Mouse (Mus musculus): ENCODE data around the gene Lrrc3b. TPM values are rescaled to one million over a fixed set of nuclear protein-coding genes. Genes with fewer than 3 reads are reported as not detected.

The Lrrc3b gene
- polyA plus RNA-seq, 1 experiment from 2014 or later = 3.6 TPM

DNA sequence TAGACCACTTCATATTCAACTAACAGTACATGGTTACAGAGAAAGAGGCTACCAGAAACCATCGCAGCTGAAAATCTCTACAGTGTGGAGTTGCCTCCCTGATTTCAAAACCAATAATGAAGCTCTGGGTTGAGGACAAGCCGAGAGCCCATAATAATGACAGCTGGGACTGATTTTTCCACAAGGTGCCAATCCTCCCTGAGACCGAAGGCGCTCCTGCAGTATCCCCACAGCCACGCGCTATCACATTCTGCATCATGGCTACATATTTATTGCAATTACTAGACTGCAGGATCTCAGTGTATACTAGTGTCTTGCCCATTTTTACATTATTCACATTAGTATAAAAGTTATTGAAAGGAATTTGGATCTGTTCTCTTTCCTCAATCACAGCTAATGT lies 73.7 kb downstream of the Lrrc3b start:
- Histone ChIP-seq H3K27ac (replicated peaks; ENCODE audit: low read depth, low read length) (no peak overlapping the region), H3K4me1 (ENCODE audit: control insufficient read depth, insufficient read depth, low read length) (no peaks in the 10 kb centered on the region), H3K9me3 (ENCODE audit: control insufficient read depth, low read length) (no peaks in the 10 kb centered on the region), H3K27me3 (replicated peaks; ENCODE audit: control insufficient read depth, insufficient read depth, low read length) (no peaks in the 10 kb centered on the region), H3K36me3 (ENCODE audit: control insufficient read depth, insufficient read depth, low read length) (no peaks in the 10 kb centered on the region), H3K4me3 (ENCODE audit: low read depth, low read length) (no peak overlapping the region), H3K4me2 (ENCODE audit: low read depth, low read length) (no peak overlapping the region), H3K9ac (ENCODE audit: low read depth, low read length) (no peak overlapping the region)
- no peak for DNase-seq (ENCODE audit: low spot score)
- 92% methylated on average over 6 of the region's 6 CpGs for WGBS
- no peak for ATAC-seq (ENCODE audit: low read depth)

DNA sequence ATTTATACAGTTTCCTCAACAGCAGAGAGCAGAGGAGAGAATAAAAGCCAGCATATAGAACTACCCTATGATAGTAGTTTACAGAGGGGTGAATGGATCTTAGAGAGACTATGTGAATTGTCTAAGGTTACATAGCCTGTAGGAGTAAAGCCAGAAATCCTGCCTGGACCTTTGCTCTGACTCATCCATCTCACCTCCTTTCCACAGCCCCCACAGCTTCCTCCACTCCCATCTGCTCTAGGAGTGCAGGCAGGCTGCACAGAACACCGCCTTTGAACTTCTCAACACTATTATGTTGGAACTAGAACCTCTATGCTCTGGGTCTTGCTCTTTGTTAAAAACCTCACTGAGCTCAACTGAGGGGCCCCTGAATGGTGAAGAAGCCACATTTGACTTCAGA lies 78.9 kb downstream of the Lrrc3b start:
- Histone ChIP-seq H3K4me2 (ENCODE audit: low read depth, low read length) (no peak overlapping the region), H3K36me3 (ENCODE audit: control insufficient read depth, insufficient read depth, low read length) (no peaks in the 10 kb centered on the region)
- WGBS = 92% methylated on average over 1 of the region's 1 CpGs

DNA sequence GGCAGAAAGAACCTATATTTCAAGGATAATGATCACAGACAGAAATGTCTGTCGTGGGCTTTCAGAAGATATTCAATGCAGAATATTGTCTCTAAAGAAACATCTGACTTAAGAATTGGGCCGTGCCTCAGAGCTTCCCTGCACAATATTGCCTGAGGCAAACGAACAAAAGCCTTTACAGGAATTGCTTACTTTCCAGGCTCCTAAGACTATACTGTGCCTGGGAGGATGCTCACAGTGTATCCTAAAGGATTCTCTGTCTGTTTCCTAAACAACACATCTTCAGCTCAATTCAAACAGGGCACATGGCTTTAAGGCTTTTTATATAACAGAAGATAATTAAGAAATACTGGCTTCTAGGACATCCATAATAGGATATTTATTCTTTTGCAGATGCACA lies 79.7 kb downstream of the Lrrc3b start:
- Histone ChIP-seq H3K27ac (replicated peaks; ENCODE audit: low read depth, low read length) (no peak overlapping the region), H3K4me3 (ENCODE audit: low read depth, low read length) (no peak overlapping the region), H3K4me2 (ENCODE audit: low read depth, low read length) (no peak overlapping the region), H3K36me3 (ENCODE audit: control insufficient read depth, insufficient read depth, low read length) (no peaks in the 10 kb centered on the region), H3K4me1 (ENCODE audit: control insufficient read depth, insufficient read depth, low read length) (no peaks in the 10 kb centered on the region), H3K9me3 (ENCODE audit: control insufficient read depth, low read length) (no peaks in the 10 kb centered on the region), H3K9ac (ENCODE audit: low read depth, low read length) (no peak overlapping the region), H3K27me3 (replicated peaks; ENCODE audit: control insufficient read depth, insufficient read depth, low read length) (no peaks in the 10 kb centered on the region)
- DNase-seq (ENCODE audit: low spot score) (no peak), ATAC-seq (ENCODE audit: low read depth) (no peak)
- WGBS = 59% methylated on average over 3 of the region's 3 CpGs

More for the DNA sequence above, 78.9 kb downstream of the Lrrc3b start:
- H3K9ac ChIP-seq (ENCODE audit: low read depth, low read length) = no peak overlapping the region
- H3K9me3 ChIP-seq (ENCODE audit: control insufficient read depth, low read length) = no peaks in the 10 kb centered on the region
- no peak overlapping the region for H3K27ac ChIP-seq (replicated peaks; ENCODE audit: low read depth, low read length)
- ATAC-seq (ENCODE audit: low read depth) (no peak), DNase-seq (ENCODE audit: low spot score) (no peak)
- H3K4me1 ChIP-seq (ENCODE audit: control insufficient read depth, insufficient read depth, low read length) = no peaks in the 10 kb centered on the region
- no peak overlapping the region for H3K4me3 ChIP-seq (ENCODE audit: low read depth, low read length)
- no peaks in the 10 kb centered on the region for H3K27me3 ChIP-seq (replicated peaks; ENCODE audit: control insufficient read depth, insufficient read depth, low read length)

DNA sequence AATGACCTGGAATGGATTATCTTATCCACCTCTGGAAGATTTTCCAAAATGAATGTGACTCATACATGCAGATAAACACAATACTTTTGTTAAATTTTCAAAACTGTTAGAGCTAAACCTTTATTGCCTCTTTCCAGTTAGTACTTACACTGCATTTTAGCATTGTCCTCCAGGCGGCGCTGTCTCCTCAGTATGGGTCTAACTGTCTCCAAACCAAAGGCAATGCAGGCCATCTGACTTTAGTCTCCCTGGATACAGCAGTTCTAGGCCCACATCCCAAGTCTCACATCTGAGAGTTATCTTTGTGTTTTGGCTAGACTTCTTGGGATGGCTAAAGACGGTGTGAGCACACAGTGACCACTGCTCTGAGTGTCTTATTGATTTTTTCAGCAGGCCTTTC lies 83.3 kb downstream of the Lrrc3b start:
- Histone ChIP-seq H3K27me3 (replicated peaks; ENCODE audit: control insufficient read depth, insufficient read depth, low read length) (no peaks in the 10 kb centered on the region), H3K4me3 (ENCODE audit: low read depth, low read length) (no peak overlapping the region), H3K36me3 (ENCODE audit: control insufficient read depth, insufficient read depth, low read length) (no peaks in the 10 kb centered on the region), H3K4me1 (ENCODE audit: control insufficient read depth, insufficient read depth, low read length) (no peaks in the 10 kb centered on the region), H3K27ac (replicated peaks; ENCODE audit: low read depth, low read length) (no peak overlapping the region), H3K9ac (ENCODE audit: low read depth, low read length) (no peak overlapping the region), H3K9me3 (ENCODE audit: control insufficient read depth, low read length) (no peaks in the 10 kb centered on the region), H3K4me2 (ENCODE audit: low read depth, low read length) (no peak overlapping the region)
- peak; percentile 62 for DNase-seq (ENCODE audit: low spot score)
- 17% methylated on average over 3 of the region's 3 CpGs for WGBS
- ATAC-seq (ENCODE audit: low read depth) = no peak

DNA sequence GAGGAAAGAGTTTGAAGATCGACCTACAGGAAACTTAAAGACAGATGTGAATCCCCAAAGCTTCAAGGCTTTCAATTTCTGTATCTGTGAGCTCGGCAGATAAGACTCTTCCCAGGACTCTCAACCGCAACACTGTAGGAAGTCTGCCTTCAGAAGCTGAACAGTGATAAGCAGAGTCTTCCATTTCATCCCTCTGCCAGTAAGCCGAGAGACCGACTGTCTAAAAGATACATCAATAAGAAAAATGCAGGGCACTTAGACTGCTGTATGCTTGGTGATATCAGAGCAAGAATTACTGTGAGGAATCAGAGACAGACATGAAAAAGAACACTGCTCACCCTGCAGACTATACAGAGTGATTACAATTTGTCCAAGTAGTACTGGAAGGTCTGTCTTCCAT lies 84.5 kb downstream of the Lrrc3b start:
- ATAC-seq (ENCODE audit: low read depth) (no peak), DNase-seq (ENCODE audit: low spot score) (no peak)
- no peaks in the 10 kb centered on the region for H3K9me3 ChIP-seq (ENCODE audit: control insufficient read depth, low read length)
- no peaks in the 10 kb centered on the region for H3K27me3 ChIP-seq (replicated peaks; ENCODE audit: control insufficient read depth, insufficient read depth, low read length)
- no peak overlapping the region for H3K4me2 ChIP-seq (ENCODE audit: low read depth, low read length)
- no peak overlapping the region for H3K9ac ChIP-seq (ENCODE audit: low read depth, low read length)
- 62% methylated on average over 5 of the region's 5 CpGs for WGBS
- no peak overlapping the region for H3K4me3 ChIP-seq (ENCODE audit: low read depth, low read length)
- no peaks in the 10 kb centered on the region for H3K36me3 ChIP-seq (ENCODE audit: control insufficient read depth, insufficient read depth, low read length)
- no peaks in the 10 kb centered on the region for H3K4me1 ChIP-seq (ENCODE audit: control insufficient read depth, insufficient read depth, low read length)
- no peak overlapping the region for H3K27ac ChIP-seq (replicated peaks; ENCODE audit: low read depth, low read length)

DNA sequence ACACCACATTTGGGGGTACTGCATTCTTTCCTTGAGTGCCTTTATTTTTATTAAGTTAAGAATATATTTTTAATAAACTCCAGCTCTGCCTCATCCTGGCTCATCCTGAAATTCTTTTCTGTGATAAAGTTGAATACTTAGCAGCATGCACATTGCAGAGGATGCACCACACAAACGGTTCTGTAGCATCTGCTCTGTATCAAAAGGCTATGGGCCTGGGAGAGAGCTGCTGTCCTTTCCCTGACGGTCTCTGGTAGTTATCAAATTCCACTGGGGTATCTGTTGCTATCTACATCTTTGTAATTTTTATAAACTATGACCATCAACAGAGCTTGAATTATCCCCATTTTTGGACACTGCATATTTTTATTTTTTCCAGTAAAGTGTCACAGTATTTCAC lies 105.7 kb downstream of the Lrrc3b start:
- H3K27me3 ChIP-seq (replicated peaks; ENCODE audit: control insufficient read depth, insufficient read depth, low read length) = no peaks in the 10 kb centered on the region
- H3K9me3 ChIP-seq (ENCODE audit: control insufficient read depth, low read length) = no peaks in the 10 kb centered on the region
- H3K4me3 ChIP-seq (ENCODE audit: low read depth, low read length) = no peak overlapping the region
- WGBS = 51% methylated on average over 2 of the region's 2 CpGs
- DNase-seq (ENCODE audit: low spot score) (no peak), ATAC-seq (ENCODE audit: low read depth) (no peak)
- no peak overlapping the region for H3K4me2 ChIP-seq (ENCODE audit: low read depth, low read length)
- no peaks in the 10 kb centered on the region for H3K36me3 ChIP-seq (ENCODE audit: control insufficient read depth, insufficient read depth, low read length)
- no peak overlapping the region for H3K9ac ChIP-seq (ENCODE audit: low read depth, low read length)
- no peak overlapping the region for H3K27ac ChIP-seq (replicated peaks; ENCODE audit: low read depth, low read length)
- no peaks in the 10 kb centered on the region for H3K4me1 ChIP-seq (ENCODE audit: control insufficient read depth, insufficient read depth, low read length)

DNA sequence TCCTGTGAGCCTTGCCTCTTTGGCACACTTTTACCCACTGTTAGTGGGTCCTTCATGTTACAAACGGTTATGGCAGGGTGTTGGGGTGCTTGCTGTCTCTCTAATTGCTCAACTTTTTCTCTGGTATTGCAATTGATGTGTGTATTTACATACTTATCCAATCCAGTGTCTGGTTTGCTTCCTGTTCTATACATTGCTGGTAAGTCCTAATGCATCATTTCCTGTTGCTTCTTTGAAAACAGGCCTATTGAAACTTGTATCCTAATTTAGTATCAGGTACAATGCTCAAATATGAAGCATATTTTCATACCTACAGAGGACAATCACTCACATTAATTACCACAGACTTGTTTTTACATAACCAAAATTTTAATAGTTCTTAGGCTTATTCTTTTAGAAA lies 107.4 kb downstream of the Lrrc3b start:
- no peak overlapping the region for H3K27ac ChIP-seq (replicated peaks; ENCODE audit: low read depth, low read length)
- no peak for ATAC-seq (ENCODE audit: low read depth)
- no peaks in the 10 kb centered on the region for H3K27me3 ChIP-seq (replicated peaks; ENCODE audit: control insufficient read depth, insufficient read depth, low read length)
- DNase-seq (ENCODE audit: low spot score) = no peak
- H3K9me3 ChIP-seq (ENCODE audit: control insufficient read depth, low read length) = no peaks in the 10 kb centered on the region
- H3K4me3 ChIP-seq (ENCODE audit: low read depth, low read length) = no peak overlapping the region
- WGBS = 42% methylated on average over 1 of the region's 1 CpGs
- H3K36me3 ChIP-seq (ENCODE audit: control insufficient read depth, insufficient read depth, low read length) = no peaks in the 10 kb centered on the region
- no peak overlapping the region for H3K4me2 ChIP-seq (ENCODE audit: low read depth, low read length)
- no peaks in the 10 kb centered on the region for H3K4me1 ChIP-seq (ENCODE audit: control insufficient read depth, insufficient read depth, low read length)
- H3K9ac ChIP-seq (ENCODE audit: low read depth, low read length) = no peak overlapping the region

DNA sequence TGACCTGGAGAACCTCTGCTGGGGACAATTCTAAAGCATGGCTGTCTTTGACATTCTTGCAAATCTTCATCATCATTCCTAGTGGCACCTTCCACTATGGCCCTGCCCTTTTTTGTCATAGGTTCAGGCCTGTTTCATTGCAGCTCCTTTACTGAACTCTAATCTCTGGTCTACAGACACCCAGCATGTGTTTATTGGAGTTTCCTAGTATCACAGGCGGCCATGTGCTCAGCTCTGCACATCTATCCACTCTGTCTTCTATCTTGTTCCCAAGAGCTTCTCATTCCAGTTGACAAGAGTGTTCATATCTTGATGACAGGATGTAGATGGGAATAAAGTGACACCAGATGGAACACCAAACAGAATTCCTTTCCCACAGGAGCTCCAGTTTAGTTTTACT lies 108.6 kb downstream of the Lrrc3b start:
- WGBS = 75% methylated on average over 1 of the region's 1 CpGs
- Histone ChIP-seq H3K4me2 (ENCODE audit: low read depth, low read length) (no peak overlapping the region), H3K27ac (replicated peaks; ENCODE audit: low read depth, low read length) (no peak overlapping the region), H3K4me1 (ENCODE audit: control insufficient read depth, insufficient read depth, low read length) (no peaks in the 10 kb centered on the region), H3K36me3 (ENCODE audit: control insufficient read depth, insufficient read depth, low read length) (no peaks in the 10 kb centered on the region), H3K4me3 (ENCODE audit: low read depth, low read length) (no peak overlapping the region), H3K27me3 (replicated peaks; ENCODE audit: control insufficient read depth, insufficient read depth, low read length) (no peaks in the 10 kb centered on the region), H3K9ac (ENCODE audit: low read depth, low read length) (no peak overlapping the region), H3K9me3 (ENCODE audit: control insufficient read depth, low read length) (no peaks in the 10 kb centered on the region)
- DNase-seq (ENCODE audit: low spot score) = no peak
- ATAC-seq (ENCODE audit: low read depth) = no peak

DNA sequence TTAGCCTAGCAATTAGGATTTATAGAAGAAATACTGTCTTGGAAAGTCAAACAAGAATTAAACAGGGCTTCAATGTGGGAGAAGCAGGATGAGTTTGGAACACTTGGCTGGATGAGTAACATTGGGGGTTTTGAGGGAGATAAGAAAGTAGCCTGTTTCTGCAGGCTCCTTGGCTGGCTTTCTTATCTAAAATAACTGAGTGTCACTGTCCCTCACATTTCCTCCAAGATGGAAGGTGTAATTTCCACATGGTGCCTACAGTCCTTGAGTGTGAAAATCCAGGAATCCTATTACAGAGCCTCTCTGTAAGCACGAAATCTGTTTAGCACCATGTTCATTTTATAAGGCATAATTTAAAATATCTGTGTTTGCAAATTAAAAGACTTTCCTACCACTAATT lies 112.9 kb downstream of the Lrrc3b start:
- Histone ChIP-seq H3K9ac (ENCODE audit: low read depth, low read length) (no peak overlapping the region), H3K27me3 (replicated peaks; ENCODE audit: control insufficient read depth, insufficient read depth, low read length) (no peaks in the 10 kb centered on the region)

More for the DNA sequence above, 112.9 kb downstream of the Lrrc3b start:
- Histone ChIP-seq H3K4me1 (ENCODE audit: control insufficient read depth, insufficient read depth, low read length) (no peaks in the 10 kb centered on the region), H3K27ac (replicated peaks; ENCODE audit: low read depth, low read length) (no peak overlapping the region), H3K9me3 (ENCODE audit: control insufficient read depth, low read length) (no peaks in the 10 kb centered on the region), H3K4me2 (ENCODE audit: low read depth, low read length) (no peak overlapping the region), H3K36me3 (ENCODE audit: control insufficient read depth, insufficient read depth, low read length) (no peaks in the 10 kb centered on the region), H3K4me3 (ENCODE audit: low read depth, low read length) (no peak overlapping the region)
- ATAC-seq (ENCODE audit: low read depth) (no peak), DNase-seq (ENCODE audit: low spot score) (no peak)
- 67% methylated on average over 1 of the region's 1 CpGs for WGBS

Data from embryonic facial prominence, embryonic 14.5 days (tissue).